Mouse (Mus musculus) liver, embryonic 14.5 days (tissue): Measurements from ENCODE around the gene Cuta.

Source experiments
- CTCF ChIP-seq: IDR thresholded peaks from 2 replicates; pipeline ENCODE4 v1.5.1; 2016; ENCODE audit warnings: antibody characterized with exemption, low read depth, control low read depth
- EP300 ChIP-seq: IDR thresholded peaks from 2 replicates; pipeline ENCODE4 v1.6.1; 2016; ENCODE audit warnings: antibody characterized with exemption, low read depth

GRCm38 (mm10) chr17:26957872-26958271 lies 18.5 kb upstream of the Cuta start:
- no peak for TF ChIP-seq EP300
- TF ChIP-seq CTCF: no peak
